Mouse (Mus musculus) lung, embryonic 15.5 days (tissue): ENCODE measurements around the gene Fam213b. TPM values are rescaled to one million over a fixed set of nuclear protein-coding genes. Genes with fewer than 3 reads are reported as not detected.

ENCODE experiments used
- ATAC-seq: fragments of 200-750 bp; cut with Nextera tagmentation; 2 replicates; pipeline ENCODE4 v1.8.0; 2017; ENCODE audit warnings: moderate number of reproducible peaks, borderline replicate concordance; ENCODE audit not compliant: low FRiP score, low TSS enrichment; ENCODE audit errors: extremely low read depth
- H3K27ac ChIP-seq: fragments of 300-500 bp; sonication (generic); 2 replicates; pipeline ENCODE4 v1.5.1; 2015; ENCODE audit warnings: moderate library complexity, mild to moderate bottlenecking, inconsistent platforms
- H3K27me3 ChIP-seq: fragments of 300-500 bp; sonication (generic); 2 replicates; pipeline ENCODE4 v1.6.1; 2015; ENCODE audit warnings: inconsistent platforms
- H3K36me3 ChIP-seq: fragments of 300-500 bp; sonication (generic); 2 replicates; pipeline ENCODE4 v1.6.1; 2015; ENCODE audit warnings: inconsistent platforms
- H3K4me1 ChIP-seq: fragments of 300-500 bp; sonication (generic); 2 replicates; pipeline ENCODE4 v1.6.1; 2015; ENCODE audit warnings: inconsistent platforms
- H3K4me2 ChIP-seq: fragments of 300-500 bp; sonication (generic); 2 replicates; pipeline ENCODE4 v1.6.1; 2015; ENCODE audit warnings: inconsistent platforms, mild to moderate bottlenecking, moderate library complexity
- H3K4me3 ChIP-seq: fragments of 300-500 bp; sonication (generic); 2 replicates; pipeline ENCODE4 v1.5.1; 2015; ENCODE audit warnings: mild to moderate bottlenecking, inconsistent platforms
- H3K9ac ChIP-seq: fragments of 300-500 bp; sonication (generic); 2 replicates; pipeline ENCODE4 v1.6.1; 2015; ENCODE audit warnings: inconsistent platforms
- H3K9me3 ChIP-seq: fragments of 300-500 bp; sonication (generic); 2 replicates; pipeline ENCODE4 v1.6.1; 2016; ENCODE audit warnings: inconsistent platforms
- WGBS: fragments of 180-500 bp; shearing (Covaris S2); methylation state at CpG from one replicate; pipeline ENCODE4 v1.1.7; 2015; 5-methylcytosine and 5-hydroxymethylcytosine counted together
- polyA plus RNA-seq: library from polyadenylated mRNA; unstranded; fragments of >200 nt; fragmentation: Nextera tagmentation; extraction: Ambion mirVana; gene quantifications from 2 replicates; pipeline ENCODE4 v1.2.1, GENCODE M21; 2015

Fam213b gene
- polyA plus RNA-seq, 1 experiment from 2014 or later = 41.5 TPM

DNA sequence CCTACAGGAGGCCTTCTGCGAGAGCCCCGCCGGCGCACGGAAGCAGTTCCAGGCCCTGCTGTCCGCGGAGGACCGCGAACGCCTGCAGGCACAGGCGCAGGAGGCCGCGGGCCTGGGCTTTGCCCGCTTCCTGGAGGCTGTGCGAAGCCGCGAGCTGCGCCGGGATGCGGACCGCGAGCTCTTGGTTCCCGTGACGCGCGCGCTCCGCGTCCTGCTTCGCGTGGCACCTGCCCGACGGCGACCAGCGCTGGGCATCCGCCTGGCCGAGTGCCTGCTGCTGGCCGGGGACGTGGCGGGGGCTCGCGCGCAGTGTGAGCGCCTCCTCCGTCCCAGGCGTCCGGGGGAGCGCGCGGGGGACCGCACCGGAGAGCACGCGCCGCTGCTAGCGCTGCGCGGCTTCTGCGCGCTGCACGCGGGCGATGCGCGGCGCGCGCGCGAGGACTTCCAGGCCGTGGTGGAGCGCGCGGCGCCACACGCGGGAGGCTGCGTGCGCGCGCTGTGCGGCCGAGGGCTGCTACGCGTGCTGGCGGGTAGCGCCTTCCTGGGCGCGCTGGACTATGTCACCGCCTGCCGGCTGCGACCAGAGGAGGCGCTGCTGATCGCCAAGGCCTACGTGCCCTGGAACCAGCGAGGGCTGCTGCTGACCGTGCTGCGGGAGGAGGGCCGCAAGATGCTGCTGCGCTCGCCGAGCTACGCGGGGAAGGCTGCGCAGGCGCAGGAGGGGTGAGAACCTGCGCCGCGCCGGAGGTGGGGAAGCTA lies 43.0 kb downstream of the Fam213b start:
- Histone ChIP-seq H3K9me3 (no peaks in the 10 kb centered on the region), H3K4me1 (peaks cover 14% of the 10 kb centered on the region; the same call in 1 of the 2 replicates), H3K27me3 (peaks cover 36% of the 10 kb centered on the region), H3K4me2 (peak overlapping the region; percentile 95), H3K27ac (no peak overlapping the region), H3K4me3 (peak overlapping the region; percentile 51), H3K9ac (peak overlapping the region; percentile 44), H3K36me3 (no peaks in the 10 kb centered on the region)
- ATAC-seq = peak; percentile 80
- WGBS = under 1% methylated on average over 109 of the region's 110 CpGs

GRCm38 (mm10) chr4:154854676-154855345 lies 44.1 kb downstream of the Fam213b start:
- no peaks in the 10 kb centered on the region for H3K9me3 ChIP-seq
- H3K4me3 ChIP-seq = peak overlapping the region; percentile 51; the same call in 1 of the 2 replicates
- no peaks in the 10 kb centered on the region for H3K36me3 ChIP-seq
- peaks cover 14% of the 10 kb centered on the region; the same call in 1 of the 2 replicates for H3K4me1 ChIP-seq
- no peak overlapping the region for H3K4me2 ChIP-seq
- H3K27ac ChIP-seq = no peak overlapping the region
- H3K27me3 ChIP-seq = peaks cover 36% of the 10 kb centered on the region
- no peak overlapping the region for H3K9ac ChIP-seq
- no peak for ATAC-seq
- WGBS = 46% methylated on average over 12 of the region's 12 CpGs

DNA sequence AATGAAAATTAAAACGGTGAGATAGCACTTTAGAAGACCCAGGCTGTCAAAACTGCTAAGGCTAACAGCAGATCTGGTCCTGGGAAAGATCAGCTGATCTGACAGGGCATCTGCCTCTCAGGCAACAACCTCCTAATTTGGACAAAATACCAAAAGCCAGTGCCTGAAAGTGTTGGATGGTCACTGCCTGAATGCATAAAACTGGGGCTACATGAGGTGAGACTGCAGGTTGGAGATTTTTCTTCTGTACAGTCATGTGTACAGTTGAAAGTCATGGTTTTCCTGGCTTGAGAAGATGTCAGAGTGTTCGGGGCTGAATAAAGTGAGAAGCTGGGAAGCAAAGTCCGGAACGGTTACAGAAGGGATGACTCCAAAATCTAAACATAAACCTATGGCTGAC lies 45.1 kb downstream of the Fam213b start:
- Histone ChIP-seq H3K9ac (no peak overlapping the region), H3K27ac (no peak overlapping the region), H3K9me3 (no peaks in the 10 kb centered on the region), H3K27me3 (peaks cover 36% of the 10 kb centered on the region), H3K4me3 (no peak overlapping the region), H3K4me2 (no peak overlapping the region), H3K36me3 (no peaks in the 10 kb centered on the region), H3K4me1 (peaks cover 14% of the 10 kb centered on the region; the same call in 1 of the 2 replicates)
- no peak for ATAC-seq
- WGBS = 62% methylated on average over 4 of the region's 4 CpGs

DNA sequence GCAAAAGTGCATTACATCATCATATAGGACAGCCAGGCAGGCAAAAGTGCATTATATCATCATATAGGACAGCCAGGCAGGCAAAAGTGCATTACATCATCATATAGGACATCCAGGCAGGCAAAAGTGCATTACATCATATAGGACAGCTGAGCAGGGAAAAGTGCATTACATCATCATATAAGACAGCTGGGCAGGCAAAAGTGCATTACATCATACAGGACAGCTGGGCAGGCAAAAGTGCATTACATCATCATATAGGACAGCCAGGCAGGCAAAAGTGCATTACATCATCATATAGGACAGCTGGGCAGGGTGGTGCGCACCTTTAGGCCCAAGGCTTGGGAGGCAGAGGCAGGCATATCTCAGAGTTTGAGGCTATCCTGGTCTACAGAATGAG lies 46.2 kb downstream of the Fam213b start:
- no peak overlapping the region for H3K4me2 ChIP-seq
- H3K9ac ChIP-seq = no peak overlapping the region
- no peaks in the 10 kb centered on the region for H3K9me3 ChIP-seq
- no peaks in the 10 kb centered on the region for H3K36me3 ChIP-seq
- H3K4me1 ChIP-seq = peaks cover 14% of the 10 kb centered on the region; the same call in 1 of the 2 replicates
- H3K27ac ChIP-seq = no peak overlapping the region
- 86% methylated on average over 1 of the region's 1 CpGs for WGBS
- H3K4me3 ChIP-seq = no peak overlapping the region
- peaks cover 36% of the 10 kb centered on the region for H3K27me3 ChIP-seq
- ATAC-seq = no peak

Other genes starting within 250 kb of the Fam213b start
- not detected in 2 replicates for gene Actrt2, start 231.3 kb downstream of the Fam213b start, polyA plus RNA-seq
- gene Ttc34, start 61.7 kb downstream of the Fam213b start, polyA plus RNA-seq = 0.19 and 0.26 TPM in 2 replicates
- gene Mmel1, start 29.6 kb downstream of the Fam213b start, polyA plus RNA-seq = 0.10 and 0.26 TPM in 2 replicates
- 1.3 and 1.9 TPM in 2 replicates for gene Tnfrsf14, start 29.4 kb upstream of the Fam213b start, polyA plus RNA-seq
- gene Hes5, start 61.8 kb upstream of the Fam213b start, polyA plus RNA-seq = 0.29 and 0.69 TPM in 2 replicates
- 48.0 and 51.0 TPM in 2 replicates for gene Pank4, start 65.0 kb upstream of the Fam213b start, polyA plus RNA-seq
- 11.1 and 11.2 TPM in 2 replicates for gene Plch2, start 157.6 kb upstream of the Fam213b start, polyA plus RNA-seq
- 21.1 and 26.2 TPM in 2 replicates for gene Pex10, start 167.9 kb upstream of the Fam213b start, polyA plus RNA-seq
- gene Rer1, start 187.2 kb upstream of the Fam213b start, polyA plus RNA-seq = 157 and 163 TPM in 2 replicates
- gene Morn1, start 187.4 kb upstream of the Fam213b start, polyA plus RNA-seq = 5.9 and 7.7 TPM in 2 replicates